Mouse (Mus musculus) hindbrain, embryonic 12.5 days (tissue): ENCODE results near the gene Ift27. TPM values are rescaled to one million over a fixed set of nuclear protein-coding genes. Genes with fewer than 3 reads are reported as not detected.
A peak's percentile ranks its signal among the peaks of the same experiment; 100 is the strongest.

Source experiments
- ATAC-seq: fragments of 200-750 bp; cut with Nextera tagmentation; 2 replicates; pipeline ENCODE4 v1.8.0; 2017; ENCODE audit warnings: moderate TSS enrichment; ENCODE audit not compliant: low FRiP score
- H3K27ac ChIP-seq: fragments of 300-500 bp; sonication (generic); 2 replicates; pipeline ENCODE4 v1.5.1; 2016; ENCODE audit warnings: mild to moderate bottlenecking
- H3K27me3 ChIP-seq: fragments of 300-500 bp; sonication (generic); 2 replicates; pipeline ENCODE4 v1.6.1; 2016; ENCODE audit warnings: mild to moderate bottlenecking
- H3K36me3 ChIP-seq: fragments of 300-500 bp; sonication (generic); 2 replicates; pipeline ENCODE4 v1.6.1; 2016; ENCODE audit warnings: mild to moderate bottlenecking
- H3K4me1 ChIP-seq: fragments of 300-500 bp; sonication (generic); 2 replicates; pipeline ENCODE4 v1.6.1; 2016
- H3K4me2 ChIP-seq: fragments of 300-500 bp; sonication (generic); replicated peaks from 2 replicates; pipeline ENCODE4 v1.6.1; 2016; ENCODE audit warnings: mild to moderate bottlenecking
- H3K4me3 ChIP-seq: fragments of 300-500 bp; sonication (generic); 2 replicates; pipeline ENCODE4 v1.5.1; 2016; ENCODE audit warnings: mild to moderate bottlenecking
- H3K9ac ChIP-seq: fragments of 300-500 bp; sonication (generic); 2 replicates; pipeline ENCODE4 v1.6.1; 2016; ENCODE audit warnings: mild to moderate bottlenecking, moderate library complexity
- H3K9me3 ChIP-seq: fragments of 300-500 bp; sonication (generic); replicated peaks from 2 replicates; pipeline ENCODE4 v1.6.1; 2016; ENCODE audit warnings: mild to moderate bottlenecking
- WGBS: fragments of 180-500 bp; shearing (Covaris S2); methylation state at CpG from one replicate; pipeline ENCODE4 v1.1.7; 2016; 5-methylcytosine and 5-hydroxymethylcytosine counted together
- polyA plus RNA-seq: library from polyadenylated mRNA; unstranded; fragments of >200 nt; fragmentation: Nextera tagmentation; extraction: Ambion mirVana; gene quantifications from 2 replicates; pipeline ENCODE4 v1.2.1, GENCODE M21; 2016

The Ift27 gene
- polyA plus RNA-seq, 1 experiment from 2014 or later, result 99.9 TPM

GRCm38 (mm10) chr15:78134606-78135005 lies 39.3 kb downstream of the Ift27 start:
- Histone ChIP-seq H3K9ac (no peak overlapping the region), H3K9me3 (no peaks in the 10 kb centered on the region), H3K4me2 (no peak overlapping the region), H3K4me1 (peaks cover 12% of the 10 kb centered on the region; the same call in 1 of the 2 replicates), H3K36me3 (no peaks in the 10 kb centered on the region), H3K27me3 (peaks cover 6% of the 10 kb centered on the region; the same call in 1 of the 2 replicates), H3K4me3 (no peak overlapping the region), H3K27ac (no peak overlapping the region)
- WGBS, result 29% methylated on average over 6 of the region's 6 CpGs
- no peak for ATAC-seq

- no peaks in the 10 kb centered on the region for H3K36me3 ChIP-seq
- peaks cover 12% of the 10 kb centered on the region; the same call in 1 of the 2 replicates for H3K4me1 ChIP-seq
- no peaks in the 10 kb centered on the region for H3K9me3 ChIP-seq
- H3K27ac ChIP-seq, result peak overlapping the region; percentile 48; the same call in 1 of the 2 replicates
- H3K27me3 ChIP-seq, result 0 out of 2 replicates have a peak, but pooled peaks cover 6% of the 10 kb centered on the region
- no peak overlapping the region for H3K9ac ChIP-seq
- no peak overlapping the region for H3K4me3 ChIP-seq
- H3K4me2 ChIP-seq, result no peak overlapping the region
- 31% methylated on average over 2 of the region's 2 CpGs for WGBS
- 0 out of 2 replicates have a peak, but pooled peaks have one; percentile 38 for ATAC-seq
Observed at GRCm38 (mm10) chr15:78133389-78133788, 40.5 kb downstream of the Ift27 start.

- peak within 1 kb of the TSS; percentile 50 for H3K4me2 ChIP-seq
- peak within 1 kb of the TSS; percentile 75 for H3K9ac ChIP-seq
- H3K4me3 ChIP-seq, result peak within 1 kb of the TSS; percentile 55
- H3K36me3 ChIP-seq, result no peaks in the 10 kb centered on the region
- H3K4me1 ChIP-seq, result peaks cover 23% of the 10 kb centered on the region
- H3K27ac ChIP-seq, result peak within 1 kb of the TSS; percentile 82
- peaks cover 16% of the 10 kb centered on the region for H3K27me3 ChIP-seq
- H3K9me3 ChIP-seq, result no peaks in the 10 kb centered on the region
- peak; percentile 84 for ATAC-seq
- WGBS, result under 1% methylated on average over 42 of the region's 42 CpGs
Observed at GRCm38 (mm10) chr15:78119704-78120103, 54.2 kb downstream of the Ift27 start, which contains the start of gene Cacng2. TSS of gene Cacng2 (minus strand) at chr15:78120028.

GRCm38 (mm10) chr15:78119248-78119647 lies 54.7 kb downstream of the Ift27 start:
- peaks cover 16% of the 10 kb centered on the region for H3K27me3 ChIP-seq
- WGBS, result 5% methylated on average over 39 of the region's 39 CpGs
- H3K9me3 ChIP-seq, result no peaks in the 10 kb centered on the region
- peak overlapping the region; percentile 50 for H3K4me2 ChIP-seq
- peaks cover 23% of the 10 kb centered on the region for H3K4me1 ChIP-seq
- ATAC-seq, result peak; percentile 41; the same call in 1 of the 2 replicates
- no peaks in the 10 kb centered on the region for H3K36me3 ChIP-seq
- peak overlapping the region; percentile 55 for H3K4me3 ChIP-seq
- H3K27ac ChIP-seq, result peak overlapping the region; percentile 82
- peak overlapping the region; percentile 75 for H3K9ac ChIP-seq

- peak overlapping the region; percentile 50 for H3K4me2 ChIP-seq
- H3K27me3 ChIP-seq, result peaks cover 16% of the 10 kb centered on the region
- ATAC-seq, result no peak
- no peaks in the 10 kb centered on the region for H3K9me3 ChIP-seq
- WGBS, result 59% methylated on average over 15 of the region's 18 CpGs
- H3K36me3 ChIP-seq, result no peaks in the 10 kb centered on the region
- peak overlapping the region; percentile 75; the same call in 1 of the 2 replicates for H3K9ac ChIP-seq
- H3K27ac ChIP-seq, result no peak overlapping the region; the same call in 1 of the 2 replicates
- peak overlapping the region; percentile 55 for H3K4me3 ChIP-seq
- H3K4me1 ChIP-seq, result peaks cover 23% of the 10 kb centered on the region
Observed at GRCm38 (mm10) chr15:78118275-78118995, 55.5 kb downstream of the Ift27 start.

GRCm38 (mm10) chr15:78117731-78118130 lies 56.2 kb downstream of the Ift27 start:
- ATAC-seq, result no peak; the same call in 1 of the 2 replicates
- H3K9ac ChIP-seq, result no peak overlapping the region

GRCm38 (mm10) chr15:78116936-78117335 lies 57.0 kb downstream of the Ift27 start:
- H3K9ac ChIP-seq, result no peak overlapping the region; the same call in 1 of the 2 replicates
- H3K4me3 ChIP-seq, result peak overlapping the region; percentile 55
- peak overlapping the region; percentile 52 for H3K27ac ChIP-seq
- H3K4me2 ChIP-seq, result peak overlapping the region; percentile 50
- H3K27me3 ChIP-seq, result peaks cover 16% of the 10 kb centered on the region
- H3K4me1 ChIP-seq, result peaks cover 23% of the 10 kb centered on the region
- 61% methylated on average over 10 of the region's 10 CpGs for WGBS
- no peak for ATAC-seq
- no peaks in the 10 kb centered on the region for H3K9me3 ChIP-seq
- no peaks in the 10 kb centered on the region for H3K36me3 ChIP-seq

More at GRCm38 (mm10) chr15:78117731-78118130, 56.2 kb downstream of the Ift27 start:
- peak overlapping the region; percentile 50 for H3K4me2 ChIP-seq
- WGBS, result 87% methylated on average over 16 of the region's 16 CpGs
- no peaks in the 10 kb centered on the region for H3K36me3 ChIP-seq
- H3K4me1 ChIP-seq, result peaks cover 23% of the 10 kb centered on the region
- peak overlapping the region; percentile 44; the same call in 1 of the 2 replicates for H3K27ac ChIP-seq
- H3K27me3 ChIP-seq, result peaks cover 16% of the 10 kb centered on the region
- peak overlapping the region; percentile 55 for H3K4me3 ChIP-seq
- H3K9me3 ChIP-seq, result no peaks in the 10 kb centered on the region

GRCm38 (mm10) chr15:78116244-78116643 lies 57.7 kb downstream of the Ift27 start:
- Histone ChIP-seq H3K36me3 (no peaks in the 10 kb centered on the region), H3K4me1 (peaks cover 23% of the 10 kb centered on the region), H3K9me3 (no peaks in the 10 kb centered on the region), H3K4me2 (peak overlapping the region; percentile 50), H3K4me3 (0 out of 2 replicates have a peak overlapping the region, but pooled peaks have one; percentile 55), H3K27ac (no peak overlapping the region), H3K9ac (no peak overlapping the region), H3K27me3 (peaks cover 10% of the 10 kb centered on the region)
- 67% methylated on average over 10 of the region's 10 CpGs for WGBS
- ATAC-seq, result no peak

Other genes with a start within 250 kb of the Ift27 start
- 191 and 206 TPM in 2 replicates for gene Txn2, start 245.1 kb downstream of the Ift27 start, polyA plus RNA-seq
- gene Foxred2, start 217.4 kb downstream of the Ift27 start, polyA plus RNA-seq, result 4.9 and 5.6 TPM in 2 replicates
- gene Eif3d, start 203.3 kb downstream of the Ift27 start, polyA plus RNA-seq, result 194 and 202 TPM in 2 replicates
- 4.2 and 4.6 TPM in 2 replicates for gene Cacng2, start 54.1 kb downstream of the Ift27 start, polyA plus RNA-seq
- 4.2 and 10.2 TPM in 2 replicates for gene Pvalb, start 32.3 kb upstream of the Ift27 start, polyA plus RNA-seq
- 3.9 and 5.4 TPM in 2 replicates for gene Ncf4, start 70.7 kb upstream of the Ift27 start, polyA plus RNA-seq
- gene Csf2rb2, start 131.6 kb upstream of the Ift27 start, polyA plus RNA-seq, result 0.28 and 0.31 TPM in 2 replicates
- gene Csf2rb, start 151.6 kb upstream of the Ift27 start, polyA plus RNA-seq, result 1.7 and 2.1 TPM in 2 replicates
- gene Tex33, start 221.8 kb upstream of the Ift27 start, polyA plus RNA-seq, result not detected in 2 replicates
- 7.0 and 9.3 TPM in 2 replicates for gene Tst, start 231.8 kb upstream of the Ift27 start, polyA plus RNA-seq
- gene Mpst, start 232.3 kb upstream of the Ift27 start, polyA plus RNA-seq, result 1.7 and 1.8 TPM in 2 replicates